Mouse (Mus musculus): ENCODE measurements around the gene Efl1. TPM values are rescaled to one million over a fixed set of nuclear protein-coding genes. Genes with fewer than 3 reads are reported as not detected.
"Not testable (repeated sequence)": the region's sequence is repeated elsewhere in the genome, so short reads cannot be mapped to it uniquely, and the experiment has no call there.

Efl1 gene
- polyA plus RNA-seq, 1 experiment from 2014 or later: 15.7 TPM

DNA sequence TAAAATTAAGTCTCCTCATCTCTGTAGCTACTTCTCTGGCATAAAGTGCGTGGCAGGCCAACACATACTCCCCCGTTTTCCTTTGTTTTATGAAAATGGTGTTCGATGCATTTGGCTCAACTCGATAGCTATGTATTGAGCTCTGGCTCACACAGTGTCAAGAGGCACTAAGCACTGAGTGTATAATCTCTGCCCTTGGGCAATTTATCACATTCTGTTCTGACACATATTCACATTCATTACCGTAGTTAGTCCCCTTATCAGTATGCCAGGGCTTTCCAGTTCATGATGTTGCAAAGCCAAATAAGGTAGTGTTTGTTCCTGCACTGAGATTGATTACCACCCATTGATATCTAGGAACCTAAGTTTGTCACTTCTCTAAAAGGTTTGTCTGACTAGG is 71.3 kb downstream of the Efl1 start:
- H3K4me1 ChIP-seq (replicated peaks): peaks cover 37% of the 10 kb centered on the region
- H3K9ac ChIP-seq: no peak overlapping the region
- no peaks in the 10 kb centered on the region for H3K36me3 ChIP-seq
- 67% methylated on average over 5 of the region's 5 CpGs for WGBS
- H3K4me3 ChIP-seq: no peak overlapping the region
- no peak overlapping the region for H3K4me2 ChIP-seq
- ATAC-seq (ENCODE audit: insufficient number of reproducible peaks, low FRiP score): no peak
- no peaks in the 10 kb centered on the region for H3K27me3 ChIP-seq (replicated peaks)
- peak overlapping the region; percentile 33; the same call in 1 of the 2 replicates for H3K27ac ChIP-seq (ENCODE audit: poor library complexity, severe bottlenecking)
- no peaks in the 10 kb centered on the region for H3K9me3 ChIP-seq (replicated peaks)

DNA sequence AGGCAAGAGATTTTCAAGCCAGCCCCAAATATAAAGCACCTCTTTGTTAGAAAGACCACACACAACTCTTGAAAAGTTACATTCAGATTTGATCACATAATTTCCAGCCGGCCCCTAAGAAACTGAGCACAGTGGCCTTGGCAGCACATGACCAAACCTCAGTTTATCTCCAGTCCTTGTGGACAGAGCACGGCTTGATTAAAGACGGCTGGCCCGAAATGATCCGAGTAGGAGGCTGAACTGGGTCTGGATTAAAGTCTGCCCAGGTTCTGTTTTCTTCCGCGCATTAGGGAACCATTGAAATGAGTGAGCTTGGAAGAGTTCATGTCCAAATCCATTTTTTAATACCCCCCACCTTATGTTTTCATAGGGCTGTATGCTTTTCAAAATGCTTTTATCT is 72.1 kb downstream of the Efl1 start:
- H3K36me3 ChIP-seq: no peaks in the 10 kb centered on the region
- H3K9me3 ChIP-seq (replicated peaks): no peaks in the 10 kb centered on the region
- 53% methylated on average over 7 of the region's 7 CpGs for WGBS
- H3K27ac ChIP-seq (ENCODE audit: poor library complexity, severe bottlenecking): no peak overlapping the region; the same call in 1 of the 2 replicates
- no peak for ATAC-seq (ENCODE audit: insufficient number of reproducible peaks, low FRiP score)
- H3K9ac ChIP-seq: 0 out of 2 replicates have a peak overlapping the region, but pooled peaks have one; percentile 50
- H3K4me1 ChIP-seq (replicated peaks): peaks cover 40% of the 10 kb centered on the region
- no peak overlapping the region for H3K4me3 ChIP-seq
- H3K4me2 ChIP-seq: no peak overlapping the region
- H3K27me3 ChIP-seq (replicated peaks): no peaks in the 10 kb centered on the region

DNA sequence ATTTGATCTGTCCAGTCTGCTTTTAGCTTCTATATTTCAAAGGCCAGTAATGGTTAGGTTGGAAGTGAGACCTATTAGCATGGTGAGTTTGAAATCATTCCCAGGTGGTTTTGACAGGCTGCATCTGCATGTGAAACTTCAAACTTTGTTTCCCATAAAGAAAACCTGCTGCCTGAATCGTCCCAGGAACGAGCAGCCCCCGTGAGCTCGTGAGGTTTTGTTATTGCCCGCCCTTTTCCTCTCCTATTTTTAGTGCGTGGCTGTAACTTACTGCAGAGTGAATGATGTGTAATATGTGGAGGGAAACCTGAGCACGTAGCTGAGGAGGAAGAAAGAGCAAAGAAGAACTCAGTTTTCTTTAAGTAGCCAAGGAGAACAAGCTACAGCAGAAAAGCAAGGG is 72.5 kb downstream of the Efl1 start:
- H3K36me3 ChIP-seq: no peaks in the 10 kb centered on the region
- no peaks in the 10 kb centered on the region for H3K27me3 ChIP-seq (replicated peaks)
- WGBS: 14% methylated on average over 7 of the region's 7 CpGs
- peak overlapping the region; percentile 50 for H3K9ac ChIP-seq
- no peaks in the 10 kb centered on the region for H3K9me3 ChIP-seq (replicated peaks)
- no peak for ATAC-seq (ENCODE audit: insufficient number of reproducible peaks, low FRiP score)
- no peak overlapping the region; the same call in 1 of the 2 replicates for H3K27ac ChIP-seq (ENCODE audit: poor library complexity, severe bottlenecking)
- no peak overlapping the region for H3K4me3 ChIP-seq
- peaks cover 40% of the 10 kb centered on the region for H3K4me1 ChIP-seq (replicated peaks)
- H3K4me2 ChIP-seq: peak overlapping the region; percentile 40

DNA sequence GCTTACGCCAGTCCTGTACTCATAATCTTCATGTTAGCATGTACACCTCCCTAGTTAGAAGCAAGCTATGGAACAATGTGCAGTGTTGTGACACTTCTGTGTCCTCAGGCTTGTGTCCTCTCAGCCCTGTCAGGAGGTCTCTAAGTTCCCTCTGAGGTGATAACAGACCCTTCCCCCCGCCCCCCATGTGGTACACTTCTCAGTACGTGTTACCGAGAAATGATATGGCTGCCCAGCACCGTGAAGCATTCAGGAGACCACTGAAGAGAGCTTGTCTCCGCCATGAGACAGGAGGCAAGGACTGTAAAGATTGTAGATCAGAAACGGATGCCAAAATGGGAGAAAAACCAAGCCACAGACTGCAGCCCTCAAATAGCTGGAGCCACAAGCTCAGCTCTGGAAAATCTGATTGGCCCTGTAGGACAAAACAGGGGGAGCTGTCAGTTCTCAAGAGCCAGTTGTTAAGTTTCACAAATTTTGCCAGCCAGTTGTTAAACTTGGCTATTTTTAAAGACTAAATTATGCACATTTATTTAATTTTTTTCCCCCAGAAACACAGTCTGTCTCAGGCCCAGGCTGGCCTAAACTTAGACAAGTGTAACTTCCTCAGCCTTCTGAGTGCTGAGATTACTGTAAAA is 74.2 kb downstream of the Efl1 start:
- 25% methylated on average over 7 of the region's 7 CpGs for WGBS
- peaks cover 40% of the 10 kb centered on the region for H3K4me1 ChIP-seq (replicated peaks)
- no peaks in the 10 kb centered on the region for H3K27me3 ChIP-seq (replicated peaks)
- peak overlapping the region; percentile 30; the same call in 1 of the 2 replicates for H3K27ac ChIP-seq (ENCODE audit: poor library complexity, severe bottlenecking)
- H3K9ac ChIP-seq: no peak overlapping the region
- H3K36me3 ChIP-seq: no peaks in the 10 kb centered on the region
- no peak overlapping the region for H3K4me3 ChIP-seq
- ATAC-seq (ENCODE audit: insufficient number of reproducible peaks, low FRiP score): no peak
- no peaks in the 10 kb centered on the region for H3K9me3 ChIP-seq (replicated peaks)
- H3K4me2 ChIP-seq: peak overlapping the region; percentile 7; the same call in 1 of the 2 replicates

DNA sequence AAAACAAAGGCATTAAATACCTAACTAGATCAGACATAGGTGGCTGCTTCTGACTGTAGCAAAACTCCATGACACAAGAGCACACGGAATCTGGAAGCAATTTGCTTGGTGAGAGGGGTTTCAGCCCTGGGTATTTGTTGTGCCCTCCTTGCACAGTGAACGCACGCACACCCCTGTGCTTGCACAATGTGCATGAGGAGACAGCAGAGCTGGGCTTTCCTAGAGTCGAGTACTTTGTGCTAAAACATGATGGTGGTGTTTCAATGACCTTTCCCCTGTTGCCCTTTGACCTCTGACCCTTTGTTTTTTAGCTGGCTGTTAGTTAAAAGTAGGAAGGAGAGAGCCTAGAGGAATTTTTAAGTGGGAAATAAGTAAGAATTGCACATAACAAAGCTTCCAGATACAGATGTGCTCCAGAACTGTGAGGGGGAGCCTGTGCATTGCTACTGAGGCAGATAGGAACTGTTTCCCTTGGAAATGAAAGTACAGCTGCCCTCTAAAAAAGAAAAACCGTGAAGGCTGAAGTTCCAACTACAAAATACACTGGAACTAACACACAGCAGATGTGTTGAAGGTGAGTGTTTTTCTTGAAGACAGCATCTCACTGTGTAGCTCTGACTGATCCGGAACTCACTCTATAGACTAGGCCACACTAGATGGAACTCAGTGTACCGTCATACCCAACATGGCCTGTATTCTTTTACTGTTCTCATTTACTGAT is 74.9 kb downstream of the Efl1 start:
- no peaks in the 10 kb centered on the region for H3K27me3 ChIP-seq (replicated peaks)
- no peak overlapping the region for H3K9ac ChIP-seq
- no peaks in the 10 kb centered on the region for H3K9me3 ChIP-seq (replicated peaks)
- no peaks in the 10 kb centered on the region for H3K36me3 ChIP-seq
- 77% methylated on average over 7 of the region's 7 CpGs for WGBS
- H3K4me2 ChIP-seq: no peak overlapping the region
- ATAC-seq (ENCODE audit: insufficient number of reproducible peaks, low FRiP score): no peak
- no peak overlapping the region for H3K4me3 ChIP-seq
- H3K27ac ChIP-seq (ENCODE audit: poor library complexity, severe bottlenecking): no peak overlapping the region; the same call in 1 of the 2 replicates
- H3K4me1 ChIP-seq (replicated peaks): peaks cover 40% of the 10 kb centered on the region

DNA sequence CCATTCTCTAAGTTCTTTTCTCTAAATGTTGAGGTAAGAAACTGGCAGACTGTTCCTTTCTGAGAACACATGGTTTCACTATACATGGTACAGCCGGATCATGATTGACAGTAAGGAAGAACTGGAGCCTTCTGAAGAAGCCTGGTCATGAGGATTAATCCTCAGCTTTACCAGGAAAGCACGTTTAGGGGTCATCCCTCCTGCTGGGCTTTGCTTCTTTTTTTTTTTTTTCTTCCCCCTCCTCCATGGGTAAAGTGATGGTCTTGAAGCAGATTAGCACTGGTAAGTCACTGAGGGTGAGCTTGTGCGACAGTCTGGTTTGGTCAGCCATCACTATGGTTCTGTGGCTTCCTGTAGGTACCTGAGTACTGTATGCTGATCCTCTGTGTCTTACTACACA is 76.1 kb downstream of the Efl1 start:
- H3K4me3 ChIP-seq: no peak overlapping the region
- H3K36me3 ChIP-seq: no peaks in the 10 kb centered on the region; the same call in 1 of the 2 replicates
- 67% methylated on average over 3 of the region's 3 CpGs for WGBS
- ATAC-seq (ENCODE audit: insufficient number of reproducible peaks, low FRiP score): no peak
- peaks cover 37% of the 10 kb centered on the region for H3K4me1 ChIP-seq (replicated peaks)
- H3K9me3 ChIP-seq (replicated peaks): no peaks in the 10 kb centered on the region
- no peak overlapping the region for H3K4me2 ChIP-seq
- no peaks in the 10 kb centered on the region for H3K27me3 ChIP-seq (replicated peaks)
- no peak overlapping the region for H3K9ac ChIP-seq
- H3K27ac ChIP-seq (ENCODE audit: poor library complexity, severe bottlenecking): no peak overlapping the region

DNA sequence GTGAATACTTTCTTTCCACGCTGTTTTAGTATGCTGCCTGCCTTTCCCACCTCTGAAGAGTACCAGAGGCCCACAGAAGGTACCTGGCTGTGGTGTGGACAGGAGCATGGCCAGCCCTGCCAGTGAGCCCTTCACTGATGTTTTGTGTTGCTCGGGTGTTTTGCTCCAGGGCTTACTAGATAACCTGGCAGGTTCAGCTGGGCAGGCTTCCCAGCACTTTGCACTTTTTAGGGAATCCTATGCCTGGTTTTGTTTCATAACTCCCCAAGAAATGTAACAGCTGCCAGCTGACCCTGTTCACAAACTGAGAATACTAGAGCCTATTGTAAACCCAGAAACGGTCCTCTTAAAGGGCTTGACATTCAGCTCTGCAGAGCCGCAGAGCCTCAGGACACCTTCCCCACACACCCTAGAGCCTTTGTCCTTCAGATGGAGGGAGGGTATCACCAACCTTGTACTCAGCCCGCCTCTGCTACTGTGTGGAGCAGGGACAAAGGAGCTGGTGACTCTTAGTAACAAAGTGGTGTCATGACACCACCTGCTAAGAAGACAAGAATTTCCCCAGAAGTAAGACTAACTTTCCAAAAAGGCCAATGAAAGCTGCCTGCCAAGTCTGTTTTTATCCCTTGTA is 76.7 kb downstream of the Efl1 start:
- H3K27me3 ChIP-seq (replicated peaks): no peaks in the 10 kb centered on the region
- no peak overlapping the region for H3K9ac ChIP-seq
- WGBS: 52% methylated on average over 5 of the region's 5 CpGs
- H3K4me1 ChIP-seq (replicated peaks): peaks cover 31% of the 10 kb centered on the region
- no peaks in the 10 kb centered on the region for H3K9me3 ChIP-seq (replicated peaks)
- no peak overlapping the region for H3K4me2 ChIP-seq
- ATAC-seq (ENCODE audit: insufficient number of reproducible peaks, low FRiP score): no peak
- no peak overlapping the region for H3K4me3 ChIP-seq
- H3K36me3 ChIP-seq: no peaks in the 10 kb centered on the region; the same call in 1 of the 2 replicates
- H3K27ac ChIP-seq (ENCODE audit: poor library complexity, severe bottlenecking): no peak overlapping the region

DNA sequence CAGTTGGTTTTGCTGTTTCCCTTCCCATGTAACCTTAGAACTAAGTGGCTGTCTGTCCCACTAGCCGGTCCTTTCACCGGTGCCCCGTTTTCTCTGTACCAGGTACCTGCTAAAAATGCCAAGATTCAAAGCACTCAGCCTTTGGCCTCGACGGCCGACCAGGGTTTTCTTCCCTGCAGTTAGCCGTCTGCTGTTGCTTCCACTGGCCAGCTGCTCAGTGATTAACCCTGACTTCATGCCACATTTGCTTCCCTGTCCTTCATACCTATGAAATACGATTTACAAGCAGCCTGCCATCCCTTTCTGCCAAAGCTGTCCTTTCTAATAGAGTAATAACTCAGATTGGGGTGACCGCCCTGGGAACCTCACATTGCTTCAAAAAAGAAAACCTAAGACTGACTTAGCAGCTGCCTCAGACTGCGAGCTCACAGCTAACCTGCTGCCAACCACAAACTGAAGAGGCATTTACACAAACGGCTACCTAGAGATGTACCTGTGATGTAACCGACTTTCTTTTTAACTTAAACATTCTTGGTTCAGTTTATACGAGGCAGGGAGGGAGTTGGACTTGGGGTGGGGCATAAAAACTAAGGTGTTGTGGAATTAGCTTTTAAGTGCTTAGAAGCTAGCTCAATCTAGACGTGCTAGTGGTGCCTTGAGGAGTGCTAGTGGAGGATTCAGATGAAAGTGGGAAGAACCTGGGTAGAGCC is 77.5 kb downstream of the Efl1 start:
- ATAC-seq (ENCODE audit: insufficient number of reproducible peaks, low FRiP score): no peak
- H3K36me3 ChIP-seq: no peaks in the 10 kb centered on the region; the same call in 1 of the 2 replicates
- H3K4me3 ChIP-seq: no peak overlapping the region
- no peak overlapping the region for H3K4me2 ChIP-seq
- no peak overlapping the region for H3K27ac ChIP-seq (ENCODE audit: poor library complexity, severe bottlenecking)
- H3K9ac ChIP-seq: no peak overlapping the region
- no peaks in the 10 kb centered on the region for H3K27me3 ChIP-seq (replicated peaks)
- H3K9me3 ChIP-seq (replicated peaks): no peaks in the 10 kb centered on the region
- H3K4me1 ChIP-seq (replicated peaks): peaks cover 25% of the 10 kb centered on the region
- WGBS: 84% methylated on average over 14 of the region's 14 CpGs

DNA sequence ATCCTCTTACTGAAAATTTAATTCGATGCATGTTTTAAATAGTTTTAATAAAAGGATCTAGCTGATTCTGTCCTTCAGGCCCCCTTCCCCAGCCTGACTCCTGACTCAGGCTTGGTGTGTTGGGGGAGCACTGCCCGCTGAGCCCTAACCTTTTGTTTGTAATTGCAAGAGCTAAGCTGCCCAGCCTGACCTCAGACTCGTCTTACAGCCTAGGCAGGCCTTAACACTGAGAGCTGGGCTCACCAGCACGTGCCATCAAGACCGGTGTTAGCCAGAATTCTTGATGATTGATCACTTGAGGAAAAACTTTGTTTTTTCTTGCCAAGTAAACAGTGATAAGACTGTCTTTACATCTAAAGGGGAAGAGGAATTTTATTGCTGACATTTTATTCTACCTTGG is 78.7 kb downstream of the Efl1 start:
- Histone ChIP-seq H3K27me3 (replicated peaks) (no peaks in the 10 kb centered on the region), H3K4me1 (replicated peaks) (peaks cover 16% of the 10 kb centered on the region), H3K4me3 (no peak overlapping the region), H3K36me3 (no peaks in the 10 kb centered on the region; the same call in 1 of the 2 replicates), H3K9ac (no peak overlapping the region), H3K9me3 (replicated peaks) (no peaks in the 10 kb centered on the region), H3K4me2 (no peak overlapping the region), H3K27ac (ENCODE audit: poor library complexity, severe bottlenecking) (no peak overlapping the region)
- WGBS: 59% methylated on average over 5 of the region's 5 CpGs
- ATAC-seq (ENCODE audit: insufficient number of reproducible peaks, low FRiP score): no peak

DNA sequence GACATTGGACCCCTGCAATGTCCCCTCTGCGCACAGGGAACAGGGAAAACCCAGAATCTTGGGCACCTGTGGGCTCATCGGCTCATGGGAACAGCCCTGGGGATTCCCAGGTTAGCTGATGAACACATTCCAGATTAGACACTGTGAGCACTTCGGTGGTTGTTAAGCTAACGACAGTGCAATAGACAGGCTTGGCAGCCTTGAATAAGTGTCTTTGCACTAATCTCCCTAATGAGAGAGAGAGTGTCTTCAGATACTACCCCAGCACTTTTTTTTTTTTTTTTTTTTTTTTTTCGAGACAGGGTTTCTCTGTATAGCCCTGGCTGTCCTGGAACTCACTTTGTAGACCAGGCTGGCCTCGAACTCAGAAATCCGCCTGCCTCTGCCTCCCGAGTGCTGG is 80.6 kb downstream of the Efl1 start:
- H3K4me2 ChIP-seq; H3K27ac ChIP-seq (ENCODE audit: poor library complexity, severe bottlenecking); H3K9me3 ChIP-seq (replicated peaks); H3K4me3 ChIP-seq; H3K27me3 ChIP-seq (replicated peaks); H3K4me1 ChIP-seq (replicated peaks); H3K9ac ChIP-seq; H3K36me3 ChIP-seq; ATAC-seq (ENCODE audit: insufficient number of reproducible peaks, low FRiP score): not testable (repeated sequence)
- 83% methylated on average over 7 of the region's 8 CpGs for WGBS

DNA sequence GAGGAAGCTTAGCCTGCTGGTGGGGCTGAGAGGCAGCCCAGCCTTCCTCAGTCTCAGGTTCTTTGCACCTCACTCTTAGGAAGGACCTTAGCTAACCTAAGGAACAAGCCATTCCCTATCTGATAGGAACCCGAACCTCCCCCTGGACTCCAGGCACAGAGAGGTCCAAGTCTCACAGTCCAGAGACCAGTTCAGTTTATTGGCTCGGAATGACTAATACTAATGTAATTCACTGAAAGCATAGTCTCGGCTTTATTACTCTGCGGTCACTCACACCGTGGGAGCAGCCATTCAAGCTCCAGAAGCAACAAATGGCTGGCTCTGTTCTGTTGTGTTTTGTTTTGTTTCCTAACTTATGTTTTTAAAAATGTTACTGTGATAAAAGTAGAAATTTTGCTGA is 84.7 kb downstream of the Efl1 start:
- H3K9ac ChIP-seq: no peak overlapping the region
- H3K4me3 ChIP-seq: no peak overlapping the region
- H3K4me2 ChIP-seq: no peak overlapping the region
- no peak for ATAC-seq (ENCODE audit: insufficient number of reproducible peaks, low FRiP score)
- no peaks in the 10 kb centered on the region for H3K27me3 ChIP-seq (replicated peaks)
- peaks cover 5% of the 10 kb centered on the region for H3K36me3 ChIP-seq
- WGBS: 65% methylated on average over 5 of the region's 5 CpGs
- no peaks in the 10 kb centered on the region for H3K4me1 ChIP-seq (replicated peaks)
- H3K9me3 ChIP-seq (replicated peaks): no peaks in the 10 kb centered on the region
- no peak overlapping the region for H3K27ac ChIP-seq (ENCODE audit: poor library complexity, severe bottlenecking)
